Mouse (Mus musculus) cerebellum, adult 9-11 months (tissue): ENCODE results near the gene Pigl.

ENCODE experiments used
- DNase-seq: peaks from one replicate; pipeline ENCODE4 v3.0.0; 2022

Pigl gene

GRCm38 (mm10) chr11:62537089-62537488, 78.8 kb downstream of the Pigl start:
- no peak for DNase-seq

- DNase-seq: no peak
These were observed 79.3 kb downstream of the Pigl start for GRCm38 (mm10) chr11:62537590-62537989.

GRCm38 (mm10) chr11:62538321-62539088, 80.2 kb downstream of the Pigl start:
- DNase-seq: peak; percentile 70

- DNase-seq: peak; percentile 83
These were observed 81.0 kb downstream of the Pigl start, which contains the start of gene Cenpv for GRCm38 (mm10) chr11:62539089-62539890. Cenpv (minus strand) TSS chr11:62539261.

GRCm38 (mm10) chr11:62540167-62540566, 81.9 kb downstream of the Pigl start:
- no peak for DNase-seq

GRCm38 (mm10) chr11:62540969-62541368, 82.7 kb downstream of the Pigl start:
- DNase-seq: peak; percentile 12

DNA sequence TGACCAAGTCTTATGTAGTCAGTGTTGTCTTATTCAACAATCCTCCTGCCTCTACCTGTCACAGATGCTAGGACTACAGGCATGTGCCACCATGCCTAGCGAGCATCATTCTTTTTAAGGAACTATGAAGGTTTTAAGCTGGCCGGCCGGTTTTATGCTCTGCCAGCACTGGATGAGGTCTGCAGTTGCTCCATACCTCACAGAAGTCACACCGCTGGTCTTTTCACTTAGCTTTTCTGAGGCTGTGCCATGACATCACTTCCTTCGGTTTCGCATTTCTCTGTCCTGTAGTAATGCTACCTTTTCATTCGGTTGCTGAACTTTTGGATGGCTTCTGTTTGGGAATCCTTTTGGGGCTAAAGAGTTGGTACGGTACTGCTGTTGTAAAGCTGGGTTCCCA, 83.3 kb downstream of the Pigl start:
- DNase-seq: no peak

DNA sequence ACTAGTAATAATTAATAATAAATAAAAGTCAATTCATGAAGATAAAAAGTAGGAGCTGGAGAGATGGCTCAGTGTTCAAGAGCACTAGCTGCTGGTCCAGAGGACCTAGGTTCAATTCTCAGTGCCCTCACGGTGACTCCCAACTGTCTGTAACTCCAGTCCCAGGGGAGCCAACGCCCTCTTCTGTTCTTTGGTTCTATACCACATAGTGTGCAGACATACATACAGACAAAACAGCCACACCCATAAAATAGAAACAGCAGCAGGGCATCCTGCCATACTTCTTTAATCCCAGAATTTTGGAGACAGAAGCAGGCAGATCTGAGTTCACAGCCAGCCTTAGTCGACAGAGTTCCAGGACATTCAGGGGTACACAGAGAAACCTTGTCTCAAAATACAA, 85.7 kb downstream of the Pigl start:
- no peak for DNase-seq

GRCm38 (mm10) chr11:62549782-62550181, 91.5 kb downstream of the Pigl start:
- peak; percentile 81 for DNase-seq

DNA sequence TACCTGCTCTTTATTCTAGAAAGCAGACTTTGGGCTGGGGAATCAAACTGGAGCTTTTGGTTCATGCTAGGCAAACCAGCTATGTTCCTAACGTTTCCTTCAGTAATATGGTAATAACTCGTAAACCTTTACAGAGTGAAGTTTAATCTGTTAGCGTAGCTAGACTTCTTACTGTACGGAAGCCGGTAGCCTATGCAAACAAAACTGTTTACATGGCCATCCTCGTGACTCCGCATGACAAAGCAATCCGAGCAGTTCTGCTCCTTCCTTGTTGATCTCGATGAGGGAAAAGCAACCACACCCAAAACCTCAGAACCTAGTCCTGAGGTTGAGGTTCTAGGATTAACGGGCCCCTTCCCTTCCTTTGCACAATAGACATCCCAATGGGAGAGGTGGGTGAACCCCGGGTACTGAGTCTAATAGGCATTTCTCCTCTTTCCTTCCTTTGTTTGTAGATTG, 92.0 kb downstream of the Pigl start:
- DNase-seq: no peak

DNA sequence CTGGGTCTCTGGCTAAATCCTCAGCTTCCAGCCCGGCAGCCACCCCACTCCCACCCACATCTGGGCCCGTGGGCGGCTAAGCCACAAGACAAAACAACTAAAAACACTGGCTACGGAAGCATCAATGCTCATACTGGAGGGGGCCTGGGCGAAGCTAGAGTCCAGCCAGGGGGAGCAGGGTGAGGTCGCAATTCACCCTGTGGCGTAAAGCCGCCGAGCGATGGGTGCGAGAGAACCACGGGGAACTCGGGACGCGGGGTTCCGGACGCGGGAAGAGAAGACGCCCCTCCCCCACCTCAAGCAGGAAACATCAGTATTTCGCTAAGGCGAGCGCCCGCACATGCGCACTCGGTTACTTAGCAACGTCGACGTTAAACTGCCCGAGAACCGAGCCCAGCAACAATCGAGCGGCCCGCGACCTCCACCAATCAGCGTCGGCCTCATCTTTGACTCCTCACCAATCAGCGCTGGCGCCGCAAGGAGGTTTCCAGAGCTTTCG, 92.5 kb downstream of the Pigl start, which contains the start of gene Ubb:
TSS of gene Ubb (plus strand) at position 445 of the 499 bp plus-strand sequence.
- peak; percentile 100 for DNase-seq

- peak; percentile 91 for DNase-seq
These were observed 93.2 kb downstream of the Pigl start for GRCm38 (mm10) chr11:62551226-62552119.

GRCm38 (mm10) chr11:62553186-62553585, 94.9 kb downstream of the Pigl start:
- DNase-seq: no peak

DNA sequence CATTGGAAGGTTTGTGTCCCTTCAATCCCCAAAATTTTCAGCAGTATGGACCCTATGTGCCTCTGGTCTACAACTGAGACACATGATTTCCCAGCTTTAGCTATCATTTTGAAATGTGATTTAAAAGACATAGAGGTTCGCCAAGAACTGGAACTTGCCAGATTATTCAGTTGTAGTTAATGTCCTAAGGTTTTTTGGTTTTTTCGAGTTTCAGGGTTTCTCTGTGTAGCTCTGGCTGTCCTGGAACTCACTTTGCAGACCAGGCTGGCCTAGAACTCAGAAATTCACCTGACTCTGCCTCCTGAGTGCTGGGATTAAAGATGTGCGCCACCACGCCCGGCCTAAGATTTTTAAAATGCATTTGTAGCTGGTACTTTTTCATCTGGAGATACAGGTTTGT, 95.4 kb downstream of the Pigl start:
- DNase-seq: no peak

DNA sequence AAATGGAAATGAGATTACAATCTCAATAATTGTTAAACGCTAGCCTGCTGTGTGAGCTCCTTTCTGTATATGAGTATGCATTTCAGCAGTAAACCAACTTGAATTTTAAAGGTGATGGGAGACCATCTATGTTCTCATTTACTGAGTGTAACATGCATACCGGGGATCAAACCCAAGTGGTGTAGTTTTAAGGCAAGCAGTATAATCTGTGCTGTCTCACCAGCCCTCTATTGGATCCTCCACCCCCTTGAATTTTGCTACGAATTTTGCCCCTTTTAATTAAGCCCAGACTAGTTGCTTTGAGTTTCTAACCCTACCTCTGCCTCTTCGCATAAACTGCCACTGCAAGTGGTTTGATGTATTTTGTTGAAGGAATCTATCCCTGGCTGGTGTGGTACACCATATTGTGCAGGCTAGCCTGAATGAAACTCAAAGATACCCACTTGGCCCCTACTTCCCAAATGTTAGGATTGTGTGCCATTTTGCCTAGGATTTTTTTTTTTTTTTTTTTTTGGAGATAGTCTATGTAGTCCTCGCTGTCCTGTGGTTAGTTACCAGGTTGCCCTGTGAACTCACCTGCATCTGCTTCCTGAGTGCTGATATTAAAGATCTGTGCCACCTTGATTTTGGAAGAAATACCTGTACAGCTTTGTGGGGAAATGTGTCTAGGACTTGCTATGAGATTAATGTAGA, 96.0 kb downstream of the Pigl start:
- DNase-seq: no peak

DNA sequence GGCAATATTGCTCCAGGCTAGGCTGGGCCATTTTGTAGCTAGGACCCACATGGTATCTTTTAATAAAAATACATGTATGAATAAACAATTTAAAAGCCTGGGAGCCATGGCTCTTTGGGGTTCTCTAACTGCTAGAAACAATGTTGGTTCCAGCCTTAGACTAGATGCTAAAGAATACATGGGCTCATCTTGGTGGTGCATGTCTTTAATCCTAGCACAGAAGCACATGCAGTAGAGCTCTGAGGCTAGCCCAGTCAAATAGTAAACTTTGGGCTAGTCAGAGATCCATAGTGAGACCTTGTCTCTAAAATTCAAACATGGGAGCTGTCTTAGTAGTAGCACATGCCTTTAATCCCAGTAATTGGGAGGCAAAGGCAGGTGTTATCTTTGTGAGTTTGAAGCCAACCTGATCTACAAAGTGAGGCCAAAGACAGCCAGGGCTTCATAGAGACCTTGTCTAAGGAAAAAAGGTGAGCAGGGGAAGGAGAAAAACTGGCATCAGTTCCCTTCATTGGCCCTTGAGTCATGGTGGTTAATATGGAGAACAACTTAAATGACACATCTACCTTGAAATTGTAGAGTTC, 96.8 kb downstream of the Pigl start:
- peak; percentile 12 for DNase-seq

DNA sequence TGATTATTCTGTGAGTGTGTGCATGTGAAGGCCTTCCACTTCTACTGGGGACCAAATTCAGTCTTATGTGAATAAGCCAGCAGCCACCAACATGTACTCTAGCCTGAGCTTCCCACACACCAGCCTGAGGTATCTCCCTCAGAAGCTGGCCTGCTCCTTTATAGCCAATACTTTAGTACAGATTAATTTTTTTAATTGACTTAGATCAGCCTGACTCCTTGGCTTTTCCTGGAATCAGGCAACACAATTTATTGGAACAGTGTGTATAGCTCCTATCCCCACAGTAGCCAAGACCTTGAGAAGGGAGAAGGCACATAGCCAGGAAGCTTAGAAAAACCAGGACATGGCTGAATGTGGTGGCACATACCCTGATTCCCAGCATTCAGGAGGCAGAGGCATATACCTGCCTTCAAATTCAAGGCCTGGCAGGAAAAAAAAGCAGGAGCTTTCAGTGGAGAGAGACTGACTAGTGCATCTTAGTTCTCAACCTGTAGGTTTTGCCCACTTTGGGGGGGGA, 97.7 kb downstream of the Pigl start:
- DNase-seq: peak; percentile 25

GRCm38 (mm10) chr11:62557205-62557604, 98.9 kb downstream of the Pigl start:
- no peak for DNase-seq

DNA sequence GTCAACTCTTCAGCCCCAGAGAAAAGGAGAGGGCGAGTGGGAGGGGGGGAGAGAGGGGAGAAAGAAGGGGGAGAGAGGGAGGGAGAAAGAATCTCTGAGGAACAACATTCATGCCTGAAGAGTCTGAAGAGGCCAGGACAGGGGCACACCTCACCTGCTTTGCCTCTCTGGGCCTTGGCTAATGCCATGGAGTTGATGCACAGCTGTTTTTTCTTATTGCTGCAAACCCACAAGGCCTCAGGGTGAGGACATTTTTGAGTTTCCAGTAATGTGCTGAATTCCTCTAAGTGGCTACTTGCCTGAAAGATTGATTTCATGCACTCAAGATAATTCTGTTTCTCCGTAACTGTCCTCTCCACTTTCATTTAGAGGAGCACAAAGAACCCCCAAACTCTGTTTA, 99.9 kb downstream of the Pigl start:
- DNase-seq: no peak

- DNase-seq: no peak
These were observed 100.8 kb downstream of the Pigl start for GRCm38 (mm10) chr11:62558961-62559646.
